Mouse (Mus musculus) lung, adult 18-20 months (tissue): ENCODE measurements around the gene Ndufa6.
A peak's percentile ranks its signal among the peaks of the same experiment; 100 is the strongest.
"Not testable (repeated sequence)": the region's sequence is repeated elsewhere in the genome, so short reads cannot be mapped to it uniquely, and the experiment has no call there.

Experiments
- DNase-seq, 2 experiments: peaks; one replicate each; pipeline ENCODE4 v3.0.0; 2022; ENCODE audit warnings: mixed read lengths in 2 of 2

Ndufa6 gene

DNA sequence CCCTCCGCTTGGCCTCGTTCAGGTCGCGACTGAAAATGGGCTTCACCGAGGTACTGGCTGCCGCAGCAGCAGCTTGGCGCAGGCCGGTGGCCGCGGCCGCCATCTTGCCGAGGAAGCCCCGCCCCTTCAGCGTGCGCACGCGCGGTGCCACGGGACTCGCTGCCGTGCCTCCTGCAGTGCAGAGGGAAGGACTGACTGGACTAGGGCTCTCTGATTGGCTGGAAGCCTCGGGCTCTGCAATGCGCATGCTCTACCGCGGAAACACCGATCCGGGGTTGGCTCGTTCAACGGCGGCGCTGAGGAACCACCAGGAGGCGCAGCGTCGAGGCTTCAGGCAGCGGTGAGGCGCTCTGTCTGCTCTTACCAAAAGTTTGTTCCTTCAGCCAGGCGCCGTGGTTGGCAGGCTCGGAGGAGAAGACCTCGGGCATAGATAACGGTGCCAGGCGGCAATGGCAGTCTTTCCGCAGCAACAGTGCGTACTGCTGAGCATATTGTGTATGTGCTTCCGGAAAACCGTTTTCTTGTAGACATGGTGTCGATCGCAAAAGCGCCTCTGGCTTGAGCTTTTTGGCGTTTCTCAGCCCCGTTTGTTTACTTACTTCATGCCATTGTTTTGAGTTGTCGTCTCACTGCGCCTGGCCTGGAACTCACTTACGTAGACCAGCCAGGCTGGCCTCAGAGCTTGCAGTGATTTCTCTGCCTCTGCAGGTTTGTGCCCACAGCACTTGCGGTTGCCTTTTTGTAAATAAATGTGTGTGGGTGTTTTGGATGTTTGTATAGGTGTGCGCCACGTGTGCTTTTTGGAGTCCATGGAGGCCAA, at the start of gene Ndufa6:
Gene Ndufa6, minus strand, starts transcription at position 197 of the 820 bp plus-strand sequence.
- DNase-seq = peak; percentile 97 to 98

DNA sequence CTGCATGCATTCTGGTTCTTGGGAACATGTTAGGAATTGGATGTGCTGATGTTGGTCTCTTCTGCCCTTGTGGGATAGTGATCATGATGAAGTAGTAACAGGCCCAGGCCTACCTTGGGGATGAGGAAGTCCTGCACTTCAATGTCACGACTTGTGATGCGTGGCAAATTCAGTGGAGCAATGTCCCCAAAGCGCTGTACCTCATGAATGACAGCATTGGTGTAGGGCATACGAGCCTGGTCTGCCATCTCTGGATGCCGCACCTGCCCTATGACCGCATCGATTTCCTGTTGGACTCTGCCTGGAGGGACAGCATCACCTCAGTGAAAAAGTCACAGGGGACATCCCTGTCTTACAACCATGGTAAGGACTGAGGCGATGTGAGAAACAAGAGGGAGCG, 49.5 kb upstream of the Ndufa6 start:
- DNase-seq = no peak

- no peak for DNase-seq
Observed at GRCm38 (mm10) chr15:82402741-82403140, 48.6 kb upstream of the Ndufa6 start.

GRCm38 (mm10) chr15:82402106-82402505, 48.0 kb upstream of the Ndufa6 start:
- no peak for DNase-seq

- no peak for DNase-seq
Observed at GRCm38 (mm10) chr15:82401516-82401915, 47.4 kb upstream of the Ndufa6 start.

DNA sequence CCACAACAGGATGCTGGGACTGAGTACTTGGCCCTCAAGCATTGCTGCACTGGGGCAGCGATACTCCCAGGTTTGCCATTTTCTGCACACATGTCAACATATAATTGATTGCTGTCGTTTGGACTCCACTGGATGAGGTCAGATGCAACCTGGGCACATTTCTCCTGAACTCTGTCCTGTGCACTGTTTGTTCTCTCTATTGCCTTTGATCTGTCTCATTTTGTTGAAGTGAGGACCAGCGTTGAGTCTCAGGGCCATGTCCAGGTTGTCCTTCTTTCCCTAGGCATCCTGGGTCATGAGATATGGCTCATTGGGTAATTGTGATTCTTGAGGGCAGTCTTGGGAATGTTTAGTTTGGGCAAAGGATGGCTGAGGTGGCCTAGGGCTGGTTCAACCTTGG, 41.8 kb upstream of the Ndufa6 start:
- DNase-seq = not testable (repeated sequence)

GRCm38 (mm10) chr15:82393922-82394321, 39.8 kb upstream of the Ndufa6 start, which contains the start of gene Cyp2d11:
Gene Cyp2d11, minus strand, starts transcription at chr15:82394022.
- DNase-seq = not testable (repeated sequence)

- not testable (repeated sequence) for DNase-seq
Observed at GRCm38 (mm10) chr15:82389916-82390315, 35.8 kb upstream of the Ndufa6 start.

GRCm38 (mm10) chr15:82385729-82386128, 31.6 kb upstream of the Ndufa6 start:
- DNase-seq = no peak

DNA sequence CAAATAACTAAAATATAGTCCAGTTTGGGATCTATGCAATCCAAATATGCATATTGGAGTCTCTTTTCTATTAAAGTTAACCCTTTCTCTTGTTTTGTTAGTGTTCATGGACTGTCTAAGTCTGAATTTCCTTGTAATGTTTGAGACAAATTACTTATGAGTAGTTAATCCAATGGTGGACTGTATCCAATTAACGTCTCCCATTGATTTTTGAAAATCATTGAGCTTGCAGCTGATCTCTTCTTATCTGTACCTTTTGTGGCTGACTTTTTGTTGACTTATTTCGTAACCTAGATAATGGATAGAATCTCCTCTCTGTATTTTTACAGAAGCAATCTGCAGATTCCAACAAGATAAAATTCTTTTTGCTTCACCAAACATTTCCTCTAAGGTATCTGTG, 28.3 kb upstream of the Ndufa6 start:
- no peak for DNase-seq

DNA sequence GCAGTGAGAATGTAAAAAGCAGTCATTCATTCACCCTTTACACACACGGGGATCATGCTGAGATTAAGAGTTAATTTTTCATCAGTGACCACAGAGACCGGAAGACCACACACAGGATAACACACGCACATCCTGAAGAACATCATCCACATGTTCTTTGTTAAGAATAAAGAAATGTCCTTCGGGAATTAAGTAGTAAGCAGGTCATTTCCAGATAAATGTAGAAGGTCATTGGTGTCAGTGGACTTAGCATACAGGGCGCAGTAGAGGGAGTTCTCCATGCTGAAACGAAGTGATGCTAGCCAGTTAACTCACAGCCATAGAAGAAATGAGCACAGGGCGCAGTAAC, 26.6 kb upstream of the Ndufa6 start:
- no peak for DNase-seq

- DNase-seq = peak; percentile 66 to 75
Observed at GRCm38 (mm10) chr15:82379871-82380713, 26.0 kb upstream of the Ndufa6 start, which contains the start of gene Cyp2d22. Gene Cyp2d22, minus strand, starts transcription at chr15:82380260.

- peak in 1 of 2 experiments; percentile 28 for DNase-seq
Observed at GRCm38 (mm10) chr15:82379511-82379870, 25.4 kb upstream of the Ndufa6 start.

GRCm38 (mm10) chr15:82378261-82379180, 24.4 kb upstream of the Ndufa6 start:
- DNase-seq = peak; percentile 23 to 48

- DNase-seq = no peak
Observed at GRCm38 (mm10) chr15:82377701-82378100, 23.6 kb upstream of the Ndufa6 start.

GRCm38 (mm10) chr15:82376393-82377138, 22.4 kb upstream of the Ndufa6 start:
- peak; percentile 71 to 83 for DNase-seq

DNA sequence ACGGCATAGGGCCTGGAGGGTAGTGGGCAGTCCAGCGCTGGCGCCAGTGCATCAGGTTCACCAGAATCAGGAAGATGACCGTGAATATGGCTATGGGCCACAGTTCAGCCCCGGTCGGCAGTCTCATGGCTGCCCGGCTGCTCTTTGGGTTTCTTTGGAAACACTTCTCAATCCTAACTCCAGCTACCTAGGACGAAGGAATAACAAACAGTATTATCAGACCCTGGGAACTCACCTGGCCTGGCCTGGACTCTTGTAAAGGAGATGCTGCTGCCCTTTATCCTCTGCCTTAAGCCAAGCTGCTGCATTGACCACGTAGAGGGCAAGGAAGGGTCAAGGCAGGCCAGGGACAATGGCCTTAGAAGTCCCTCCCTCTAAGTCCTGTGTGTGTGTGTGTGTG, 21.7 kb upstream of the Ndufa6 start:
- no peak for DNase-seq

DNA sequence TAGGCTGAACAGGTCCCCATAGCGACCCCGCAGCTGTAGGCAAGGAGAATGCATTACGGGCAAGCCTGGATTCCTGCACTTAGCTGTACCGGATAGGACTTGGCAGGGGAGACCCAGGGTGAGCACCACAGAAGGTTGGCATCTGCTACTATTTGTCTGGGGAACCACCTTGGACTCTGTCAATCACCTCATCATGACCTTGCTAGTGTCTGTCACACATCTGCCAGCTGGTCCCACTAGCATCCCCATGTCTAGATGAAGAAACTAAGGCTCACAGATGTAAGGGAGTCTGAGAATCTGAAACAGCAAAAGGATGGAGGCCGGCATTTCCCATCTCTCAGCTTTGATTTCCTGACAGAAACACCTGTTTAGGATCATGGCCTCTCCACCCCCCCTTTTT, 20.3 kb upstream of the Ndufa6 start:
- DNase-seq = no peak

DNA sequence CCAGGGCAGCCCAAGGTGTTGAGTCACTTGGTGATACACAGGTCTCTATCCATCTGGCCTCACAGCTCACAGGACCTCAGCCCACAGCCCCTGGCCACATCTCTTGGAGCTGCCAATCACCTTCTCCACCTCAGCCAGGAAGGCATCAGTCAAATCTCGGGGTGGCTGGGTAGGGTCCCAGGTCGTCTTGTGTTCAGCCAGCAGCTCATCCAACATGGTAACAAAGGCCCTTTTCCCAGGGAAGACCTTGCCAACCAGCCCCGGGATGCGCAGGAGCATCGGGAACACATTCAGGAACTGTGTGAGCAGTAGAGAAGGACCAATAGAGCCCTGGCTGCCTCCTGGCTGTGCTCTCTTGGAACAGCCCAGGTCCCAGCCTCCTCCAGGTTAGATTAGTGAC, 18.9 kb upstream of the Ndufa6 start:
- DNase-seq = no peak

DNA sequence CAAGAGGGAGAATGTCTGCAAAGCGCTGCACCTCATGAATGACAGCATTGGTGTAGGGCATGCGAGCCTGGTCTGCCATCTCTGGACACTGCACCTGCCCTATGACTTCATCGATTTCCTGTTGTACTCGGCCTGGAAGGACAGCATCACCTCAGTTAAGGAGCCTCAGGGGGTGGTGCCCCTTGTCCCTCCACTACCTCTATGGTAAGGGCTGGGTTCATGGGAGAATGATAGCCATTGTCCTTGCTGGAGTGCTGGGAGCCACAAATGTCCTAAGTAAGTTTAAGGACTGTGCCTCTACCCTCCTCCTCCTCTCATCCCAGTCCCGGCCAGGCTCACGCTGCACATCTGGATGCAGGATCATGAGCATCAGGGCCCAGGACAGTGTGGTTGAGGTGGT, 18.3 kb upstream of the Ndufa6 start:
- DNase-seq = no peak

GRCm38 (mm10) chr15:82368851-82369250, 14.7 kb upstream of the Ndufa6 start:
- no peak for DNase-seq

GRCm38 (mm10) chr15:82368146-82368545, 14.0 kb upstream of the Ndufa6 start:
- no peak for DNase-seq
